Mouse (Mus musculus): ENCODE measurements around the gene Marco. TPM values are rescaled to one million over a fixed set of nuclear protein-coding genes. Genes with fewer than 3 reads are reported as not detected.

Marco gene
- 5.0 and 7.7 TPM in 2 replicates for polyA plus RNA-seq (2015; fragmentation: Nextera tagmentation; extraction: Ambion mirVana)

GRCm38 (mm10) chr1:120504924-120505323, at the start of gene Marco:
TSS of gene Marco (minus strand) at chr1:120505024.

Other genes with a start within 250 kb of the Marco start
- 38.1 and 43.2 TPM in 2 replicates for gene Steap3, start 232.3 kb downstream of the Marco start, polyA plus RNA-seq (2015; fragmentation: Nextera tagmentation; extraction: Ambion mirVana)
- not detected in 2 replicates for gene C1ql2, start 164.4 kb downstream of the Marco start, polyA plus RNA-seq (2015; fragmentation: Nextera tagmentation; extraction: Ambion mirVana)
- gene En1, start 97.4 kb upstream of the Marco start, polyA plus RNA-seq (2015; fragmentation: Nextera tagmentation; extraction: Ambion mirVana): not detected in 2 replicates